Mouse (Mus musculus) G1E (cell line): Measurements from ENCODE around the gene Atad1.

Experiments used
- CTCF ChIP-seq: IDR thresholded peaks from 2 replicates; pipeline ENCODE4 v1.5.1; 2012; ENCODE audit warnings: low read depth, low read length, inconsistent platforms, mixed read lengths
- GATA1 ChIP-seq: IDR thresholded peaks from 2 replicates; pipeline ENCODE4 v1.6.1; 2012; ENCODE audit warnings: borderline replicate concordance, low read length, inconsistent platforms, mixed read lengths
- TAL1 ChIP-seq: conservative IDR thresholded peaks from 2 replicates; pipeline ENCODE4 v1.6.1; 2012; ENCODE audit warnings: low read depth, low read length, inconsistent platforms, mixed read lengths

GRCm38 (mm10) chr19:32739686-32740085 is at the start of gene Atad1:
- TF ChIP-seq CTCF (no peak), GATA1 (no peak), TAL1 (no peak)
